Mouse (Mus musculus) mouse embryonic stem cell (cell line): Measurements from ENCODE around the gene Sfxn2.

Source experiments
- in situ Hi-C, 2 experiments: fragments of 300-500 bp; cut with MboI; formaldehyde crosslinking; loops; 1 replicate in 1 of 2; 3 replicates in 1 of 2; pipeline ENCODE4 v1.14.3; 2019 to 2020; ENCODE audit warnings: low sequenced_read_pairs in 2 of 2, low pct_unique_long_range_greater_than_20kb in 1 of 2, mixed read lengths in 1 of 2; ENCODE audit not compliant: unreplicated experiment in 1 of 2

Sfxn2 gene

DNA sequence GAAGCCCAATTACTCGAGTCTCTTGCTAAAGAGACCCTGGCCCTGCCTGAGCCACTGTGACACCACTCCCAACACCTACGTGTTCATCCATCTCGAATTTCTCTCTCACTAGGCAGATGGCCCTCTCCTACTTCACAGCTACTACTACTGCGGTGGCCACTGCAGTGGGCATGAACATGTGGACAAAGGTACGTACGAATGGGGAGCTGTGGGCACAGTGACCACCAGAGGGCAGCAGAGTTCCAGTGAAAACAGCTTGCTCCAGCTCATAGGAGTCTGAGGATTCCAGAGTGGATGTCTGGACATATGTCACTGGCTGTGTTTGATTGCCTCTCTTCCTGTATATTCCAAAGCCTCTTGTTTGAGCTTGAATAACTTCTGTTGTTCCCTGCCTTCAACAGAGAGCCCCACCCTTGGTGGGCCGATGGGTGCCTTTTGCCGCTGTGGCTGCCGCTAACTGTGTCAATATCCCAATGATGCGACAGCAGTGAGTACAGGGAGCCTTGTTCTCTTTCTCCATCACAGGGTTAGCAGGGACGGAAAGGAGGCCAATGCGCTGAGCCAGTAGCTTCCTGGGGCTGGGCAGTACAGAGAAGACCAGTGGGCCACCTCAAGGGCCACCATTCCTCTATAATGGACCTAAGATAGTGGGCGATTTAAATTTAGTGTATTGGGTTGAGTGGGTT, 14.8 kb downstream of the Sfxn2 start:
- in situ Hi-C loops, result loop anchor here in 1 of 2 experiments (5.0 kb wide), 1 partner anchor 144 kb away; no protein-coding TSS in a partner anchor

DNA sequence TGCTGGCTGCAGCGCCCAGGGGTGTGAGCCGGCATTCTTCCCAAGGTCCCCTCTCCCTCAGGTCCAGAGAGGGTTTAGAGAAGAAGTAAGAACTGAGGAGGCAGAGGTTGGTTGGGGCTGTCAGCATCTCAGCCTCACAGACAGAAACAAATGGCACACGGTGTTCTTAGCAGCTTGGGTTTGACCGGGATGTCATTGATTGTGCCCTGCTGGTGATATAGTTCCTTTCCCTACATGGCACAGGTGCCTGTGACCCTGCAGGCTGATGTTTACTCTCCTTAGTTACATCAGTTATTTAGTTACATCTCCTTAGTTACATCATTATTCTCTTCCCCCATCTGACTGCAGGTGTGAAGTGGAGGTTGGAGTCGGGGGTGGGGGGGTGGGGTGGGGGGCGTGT, 18.4 kb downstream of the Sfxn2 start:
- in situ Hi-C loops, result no loop called here

DNA sequence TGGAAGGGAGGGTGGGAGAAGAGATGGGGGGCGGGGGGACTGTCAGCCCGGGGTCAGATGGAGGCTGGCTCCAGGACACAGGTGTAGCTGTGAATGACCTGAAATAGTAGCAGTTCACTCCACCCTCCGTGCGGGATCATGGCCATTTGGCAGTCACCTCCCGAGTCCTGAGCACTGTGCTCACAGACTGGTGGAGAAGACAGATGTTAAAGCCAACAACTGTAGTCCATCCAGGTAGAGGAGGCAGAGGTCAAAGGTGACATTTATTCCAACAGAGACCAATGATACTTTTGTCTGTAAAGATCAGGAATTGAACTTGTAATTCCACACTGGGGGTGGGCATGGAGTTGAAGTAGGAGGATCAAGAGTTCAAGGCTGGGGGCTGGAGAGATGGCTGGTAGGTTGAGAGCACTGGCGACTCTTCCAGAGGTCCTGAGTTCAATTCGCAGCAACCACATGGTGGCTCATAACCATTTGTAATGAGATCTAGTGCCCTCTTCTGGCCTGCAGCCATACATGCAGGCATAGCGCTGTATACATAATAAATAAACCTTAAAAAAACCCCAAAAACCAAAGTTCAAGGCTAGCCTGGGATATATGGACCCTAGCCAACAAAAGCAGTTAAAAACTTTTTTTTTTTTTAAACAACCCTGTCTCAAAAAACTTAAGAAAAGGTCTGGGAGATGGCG, 19.7 kb downstream of the Sfxn2 start:
- in situ Hi-C loops, result no loop called here

DNA sequence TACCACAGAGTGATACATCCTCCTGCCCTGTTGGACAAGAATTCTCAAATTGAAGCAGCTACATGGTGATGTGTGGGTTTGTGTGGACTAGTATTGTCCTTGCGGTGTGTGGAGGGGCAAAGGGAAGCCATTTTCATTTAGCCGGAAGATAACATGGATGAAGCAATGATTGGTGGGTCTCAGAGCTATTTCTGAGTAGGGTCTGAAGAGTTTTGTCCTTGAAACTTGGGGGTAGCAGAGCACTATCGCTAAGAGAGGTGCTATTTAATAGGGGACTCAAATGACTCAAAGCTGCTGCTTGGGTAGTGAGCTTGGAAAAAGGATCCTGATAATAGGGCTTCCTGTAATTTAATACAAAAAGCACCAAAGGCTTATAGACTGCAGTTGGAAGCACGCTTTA, 25.0 kb downstream of the Sfxn2 start:
- in situ Hi-C loops, result no loop called here

GRCm38 (mm10) chr19:46598720-46599252, 25.6 kb downstream of the Sfxn2 start, which contains the start of gene Wbp1l:
Wbp1l (plus strand) TSS chr19:46599084.
- in situ Hi-C loops, result no loop called here

GRCm38 (mm10) chr19:46599375-46600256, 26.5 kb downstream of the Sfxn2 start:
- in situ Hi-C loops, result no loop called here

DNA sequence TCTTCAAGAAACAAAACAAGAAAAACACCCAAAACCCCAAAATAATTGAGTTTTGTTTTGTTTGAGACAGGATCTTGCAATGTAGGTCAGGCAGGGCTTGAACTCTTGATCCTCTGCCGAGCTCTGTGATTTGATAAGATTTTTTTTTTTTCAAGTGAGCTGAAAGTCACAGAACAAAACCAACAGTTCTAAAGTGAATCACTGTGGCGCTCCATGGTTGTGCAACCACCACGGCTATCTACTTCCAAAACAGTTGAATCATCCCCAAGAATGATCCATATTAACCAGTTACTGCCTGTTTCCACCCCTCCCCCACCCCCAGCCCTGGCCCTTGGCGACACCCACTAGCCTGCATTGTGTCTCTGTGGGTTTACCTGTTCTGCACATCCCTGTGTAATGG, 27.2 kb downstream of the Sfxn2 start:
- in situ Hi-C loops, result no loop called here

DNA sequence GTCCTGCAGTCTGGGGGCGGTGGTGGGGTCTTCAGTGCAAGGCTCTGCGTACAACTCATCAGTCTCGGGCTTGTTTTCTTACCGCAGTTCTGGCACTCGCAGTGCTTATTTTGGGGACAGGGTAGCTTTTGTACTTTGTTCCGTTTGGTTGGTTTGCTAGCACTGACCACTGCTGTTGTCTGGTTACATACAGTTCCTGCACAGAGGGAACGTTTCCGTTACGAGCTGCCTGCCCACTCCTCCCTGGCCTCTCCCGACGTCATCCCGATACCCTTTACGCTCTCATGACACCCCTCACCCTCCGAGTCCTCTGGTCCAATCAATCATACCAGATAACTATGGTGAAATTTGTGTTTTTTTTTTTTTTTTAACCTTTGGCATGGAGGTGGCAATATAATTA, 28.3 kb downstream of the Sfxn2 start:
- in situ Hi-C loops, result no loop called here

DNA sequence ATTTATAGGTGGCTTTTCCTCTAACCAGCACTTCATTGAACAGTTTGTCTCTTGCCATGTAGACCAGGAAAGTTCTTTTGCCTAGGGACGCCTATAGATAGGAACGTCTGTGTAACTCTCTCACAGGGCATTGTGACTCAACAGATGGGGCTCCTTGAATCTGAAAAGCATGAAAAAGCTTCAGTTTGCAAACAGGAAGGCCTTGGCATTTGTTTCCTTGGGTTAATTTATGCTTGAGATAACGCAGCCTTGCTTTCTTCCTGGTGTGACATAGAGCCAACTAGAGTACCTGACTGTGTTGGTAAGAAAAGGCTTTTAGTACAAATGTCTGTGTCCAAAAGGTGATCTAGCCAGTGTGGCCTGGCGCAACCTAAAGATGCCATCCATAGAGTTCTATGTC, 29.2 kb downstream of the Sfxn2 start:
- in situ Hi-C loops, result no loop called here

GRCm38 (mm10) chr19:46606718-46607117, 33.6 kb downstream of the Sfxn2 start:
- in situ Hi-C loops, result no loop called here

GRCm38 (mm10) chr19:46607424-46607823, 34.3 kb downstream of the Sfxn2 start:
- in situ Hi-C loops, result no loop called here

DNA sequence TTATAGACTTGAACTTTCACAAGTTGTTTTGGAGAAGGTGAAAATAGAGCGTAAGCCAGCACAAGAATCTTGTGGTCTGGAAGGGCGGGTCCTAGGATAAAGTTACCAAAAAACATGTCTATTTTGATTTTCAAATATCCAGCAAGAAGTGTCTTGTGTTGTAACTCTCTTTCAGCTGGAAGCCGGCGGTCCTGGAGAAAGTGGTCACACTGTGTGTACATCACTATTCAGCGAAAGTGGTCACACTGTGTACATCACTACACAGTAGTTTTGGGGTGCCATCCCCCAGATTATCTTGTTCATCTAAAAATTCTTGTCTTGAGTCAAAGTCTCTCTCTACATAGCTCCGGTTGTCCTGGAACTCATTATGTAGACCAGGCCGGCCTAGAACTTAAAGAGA, 35.0 kb downstream of the Sfxn2 start:
- in situ Hi-C loops, result no loop called here

DNA sequence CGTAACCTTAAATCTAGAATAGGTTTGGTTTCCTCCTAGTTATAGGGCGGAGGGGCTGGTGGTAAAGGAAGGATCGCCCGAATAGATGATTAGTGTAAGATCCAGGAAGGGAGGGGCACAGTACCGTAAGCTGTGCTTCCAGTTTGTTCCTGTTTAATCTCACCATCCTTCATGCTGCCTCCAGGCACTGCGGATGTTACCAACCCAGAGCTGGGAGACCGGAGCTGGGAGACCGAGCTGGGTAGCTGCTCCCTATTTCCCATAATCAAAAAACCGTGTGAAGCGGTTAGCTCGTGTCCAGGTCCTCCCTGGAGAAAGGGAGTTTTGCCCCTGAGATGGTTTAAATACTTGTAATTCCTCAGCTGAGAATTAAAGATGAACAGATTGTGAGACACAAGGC, 43.2 kb downstream of the Sfxn2 start:
- in situ Hi-C loops, result no loop called here

DNA sequence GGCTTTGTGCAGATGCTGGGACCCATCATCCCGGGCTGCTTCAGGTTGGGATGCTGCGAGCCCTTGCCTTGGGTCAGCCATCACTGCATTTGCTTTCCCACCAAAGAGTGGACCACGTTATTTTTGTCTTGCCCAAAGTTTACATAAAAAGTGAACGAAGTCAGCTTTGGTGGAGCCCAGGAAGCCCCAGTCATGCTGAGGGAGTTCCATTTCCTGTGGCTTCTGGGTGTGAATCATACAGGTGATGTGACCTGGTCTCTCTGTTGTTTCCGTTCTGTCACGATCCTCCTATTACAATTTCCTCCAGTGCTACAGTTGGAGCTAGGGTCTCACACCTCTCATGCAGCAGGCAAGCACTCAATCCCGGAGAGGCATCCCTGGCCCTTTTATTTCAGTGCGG, 44.2 kb downstream of the Sfxn2 start:
- in situ Hi-C loops, result no loop called here

GRCm38 (mm10) chr19:46618322-46618721, 45.2 kb downstream of the Sfxn2 start:
- in situ Hi-C loops, result no loop called here

DNA sequence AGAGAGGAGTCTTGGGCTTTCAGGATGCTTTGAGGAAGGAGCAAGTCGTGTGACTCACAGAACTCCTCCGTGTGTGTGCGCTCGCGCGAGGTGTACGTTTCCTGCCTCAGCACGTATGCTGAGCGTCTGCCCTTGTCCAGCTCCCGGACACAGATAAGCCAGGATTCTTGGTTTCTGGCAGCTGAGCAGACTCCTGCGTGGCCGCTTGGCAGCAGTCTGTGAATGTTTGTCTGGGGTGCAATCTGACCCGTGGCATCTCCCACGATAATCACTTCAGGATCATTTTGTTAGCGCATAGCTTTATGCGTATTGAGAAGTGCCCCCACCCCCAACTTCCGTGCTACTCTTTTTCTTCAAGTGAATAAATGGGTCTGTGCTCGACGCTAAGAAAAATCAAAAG, 45.8 kb downstream of the Sfxn2 start:
- in situ Hi-C loops, result no loop called here

DNA sequence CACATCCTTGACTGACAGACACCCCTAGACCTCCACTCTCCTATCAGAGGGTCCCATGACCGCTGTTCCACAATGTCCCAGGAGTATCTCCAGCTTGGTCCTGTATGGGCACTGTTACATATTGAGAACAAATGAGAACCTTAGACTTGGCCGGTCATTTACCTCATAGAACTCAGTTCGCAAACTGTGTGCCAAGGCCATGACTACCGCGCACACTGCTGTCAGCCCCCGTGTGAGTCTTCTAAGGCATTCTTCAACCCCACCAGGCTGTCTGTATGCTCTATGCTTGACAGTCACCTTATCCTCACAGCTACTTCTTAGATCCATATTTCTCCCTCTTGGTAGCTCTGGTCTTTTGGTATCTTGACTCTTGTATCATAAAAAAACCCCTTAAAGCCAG, 46.4 kb downstream of the Sfxn2 start:
- in situ Hi-C loops, result no loop called here

GRCm38 (mm10) chr19:46620016-46620808, 47.0 kb downstream of the Sfxn2 start:
- in situ Hi-C loops, result no loop called here
